Mouse (Mus musculus) MEL (cell line): ENCODE measurements around the gene Rgs9. TPM values are rescaled to one million over a fixed set of nuclear protein-coding genes. Genes with fewer than 3 reads are reported as not detected.
A peak's percentile ranks its signal among the peaks of the same experiment; 100 is the strongest.

Experiments used
- DNase-seq: peaks from one replicate; pipeline ENCODE4 v3.0.0; 2011; ENCODE audit warnings: low read depth, low spot score
- H3K27ac ChIP-seq: 2 replicates; pipeline ENCODE4 v1.5.1; 2012; ENCODE audit warnings: low read depth, mild to moderate bottlenecking, control low read depth, low read length, moderate library complexity; ENCODE audit not compliant: control insufficient read depth
- H3K27me3 ChIP-seq, 2 experiments: fragments of 150-350 bp in 1 of 2; sonication (generic) in 1 of 2; 2 replicates each; pipeline ENCODE4 v1.6.1; 2012; ENCODE audit warnings: low read length in 2 of 2, mild to moderate bottlenecking in 2 of 2, improper control_type of control experiment in 1 of 2, moderate library complexity in 1 of 2; ENCODE audit not compliant: insufficient read depth in 2 of 2, control insufficient read depth in 1 of 2
- H3K36me3 ChIP-seq, 2 experiments: 2 replicates each; pipeline ENCODE4 v1.6.1; 2012 to 2014; ENCODE audit warnings: low read length in 2 of 2, improper control_type of control experiment in 1 of 2, inconsistent platforms in 1 of 2, mild to moderate bottlenecking in 1 of 2; ENCODE audit not compliant: insufficient read depth in 2 of 2, control insufficient read depth in 1 of 2
- H3K4me1 ChIP-seq, 2 experiments: fragments of 150-350 bp in 1 of 2; sonication (generic) in 1 of 2; 2 replicates each; pipeline ENCODE4 v1.6.1; 2012; ENCODE audit warnings: low read length in 2 of 2, improper control_type of control experiment in 1 of 2, mild to moderate bottlenecking in 1 of 2; ENCODE audit not compliant: insufficient read depth in 2 of 2, control insufficient read depth in 1 of 2
- H3K4me3 ChIP-seq, 2 experiments: fragments of 150-350 bp in 1 of 2; sonication (generic) in 1 of 2; 2 replicates each; pipeline ENCODE4 v1.5.1; 2012; ENCODE audit warnings: low read depth in 2 of 2, low read length in 2 of 2, mild to moderate bottlenecking in 2 of 2, moderate library complexity in 2 of 2, control low read depth in 1 of 2, improper control_type of control experiment in 1 of 2; ENCODE audit not compliant: control insufficient read depth in 1 of 2, insufficient read depth in 1 of 2
- H3K79me2 ChIP-seq: 2 replicates; pipeline ENCODE4 v1.6.1; 2012; ENCODE audit warnings: mild to moderate bottlenecking, low read length, moderate library complexity; ENCODE audit not compliant: control insufficient read depth, poor library complexity, insufficient read depth
- H3K9ac ChIP-seq: 2 replicates; pipeline ENCODE4 v1.6.1; 2012; ENCODE audit warnings: low read depth, mild to moderate bottlenecking, control low read depth, low read length, moderate library complexity; ENCODE audit not compliant: control insufficient read depth, poor library complexity, severe bottlenecking
- H3K9me3 ChIP-seq: fragments of 150-350 bp; sonication (generic); replicated peaks from 2 replicates; pipeline ENCODE4 v1.6.1; 2012; ENCODE audit warnings: mild to moderate bottlenecking, low read length, improper control_type of control experiment, moderate library complexity; ENCODE audit not compliant: insufficient read depth
- BHLHE40 ChIP-seq: IDR thresholded peaks from 2 replicates; pipeline ENCODE4 v1.6.1; 2012; ENCODE audit warnings: low read depth, mild to moderate bottlenecking, inconsistent platforms, low read length, improper control_type of control experiment, borderline replicate concordance
- CHD1 ChIP-seq: IDR thresholded peaks from 2 replicates; pipeline ENCODE4 v1.6.1; 2012; ENCODE audit warnings: low read depth, mild to moderate bottlenecking, inconsistent platforms, low read length, improper control_type of control experiment
- CTCF ChIP-seq, 3 experiments: IDR thresholded peaks in 2 of 3; conservative IDR thresholded peaks in 1 of 3; 2 replicates each; pipeline ENCODE4 v1.5.1; 2011 to 2012; ENCODE audit warnings: low read length in 3 of 3, low read depth in 2 of 3, mild to moderate bottlenecking in 2 of 3, improper control_type of control experiment in 1 of 3, inconsistent platforms in 1 of 3, mixed read lengths in 1 of 3, moderate library complexity in 1 of 3; ENCODE audit not compliant: control insufficient read depth in 1 of 3, insufficient read depth in 1 of 3, poor library complexity in 1 of 3, severe bottlenecking in 1 of 3
- ELF1 ChIP-seq: IDR thresholded peaks from 2 replicates; pipeline ENCODE4 v1.6.1; 2014; ENCODE audit warnings: low read depth, mild to moderate bottlenecking, inconsistent platforms, low read length, improper control_type of control experiment, moderate library complexity
- EP300 ChIP-seq, 2 experiments: IDR thresholded peaks; 2 replicates each; pipeline ENCODE4 v1.6.1; 2011; ENCODE audit warnings: improper control_type of control experiment in 2 of 2, low read length in 2 of 2, low read depth in 1 of 2, mild to moderate bottlenecking in 1 of 2
- ETS1 ChIP-seq: IDR thresholded peaks from 2 replicates; pipeline ENCODE4 v1.6.1; 2012; ENCODE audit warnings: low read depth, mild to moderate bottlenecking, inconsistent platforms, low read length, improper control_type of control experiment, moderate library complexity
- HCFC1 ChIP-seq: IDR thresholded peaks from 2 replicates; pipeline ENCODE4 v1.6.1; 2012; ENCODE audit warnings: low read depth, mild to moderate bottlenecking, inconsistent platforms, low read length, improper control_type of control experiment, moderate library complexity
- JUND ChIP-seq: IDR thresholded peaks from 2 replicates; pipeline ENCODE4 v1.6.1; 2011; ENCODE audit warnings: low read depth, mild to moderate bottlenecking, improper control_type of control experiment, low read length
- MAX ChIP-seq: IDR thresholded peaks from 2 replicates; pipeline ENCODE4 v1.6.1; 2011; ENCODE audit warnings: low read length, improper control_type of control experiment
- MAZ ChIP-seq: IDR thresholded peaks from 2 replicates; pipeline ENCODE4 v1.6.1; 2012; ENCODE audit warnings: low read depth, mild to moderate bottlenecking, inconsistent platforms, low read length, improper control_type of control experiment
- MEF2A ChIP-seq: IDR thresholded peaks from 2 replicates; pipeline ENCODE4 v1.6.1; 2014; ENCODE audit warnings: low read depth, mild to moderate bottlenecking, inconsistent platforms, low read length, improper control_type of control experiment; ENCODE audit not compliant: poor library complexity, insufficient replicate concordance, severe bottlenecking; ENCODE audit errors: extremely low read depth
- MXI1 ChIP-seq: IDR thresholded peaks from 2 replicates; pipeline ENCODE4 v1.6.1; 2011; ENCODE audit warnings: mild to moderate bottlenecking, low read depth, low read length, improper control_type of control experiment
- MYB ChIP-seq: IDR thresholded peaks from 2 replicates; pipeline ENCODE4 v1.6.1; 2011; ENCODE audit warnings: mild to moderate bottlenecking, low read depth, low read length, improper control_type of control experiment
- POLR2A ChIP-seq, 2 experiments: IDR thresholded peaks; 2 replicates each; pipeline ENCODE4 v1.6.1; 2011 to 2012; ENCODE audit warnings: low read length in 2 of 2, mild to moderate bottlenecking in 2 of 2, control low read depth in 1 of 2, improper control_type of control experiment in 1 of 2, low read depth in 1 of 2, moderate library complexity in 1 of 2; ENCODE audit not compliant: control insufficient read depth in 1 of 2, insufficient read depth in 1 of 2, poor library complexity in 1 of 2
- RAD21 ChIP-seq: IDR thresholded peaks from 2 replicates; pipeline ENCODE4 v1.6.1; 2011; ENCODE audit warnings: mild to moderate bottlenecking, low read depth, low read length, improper control_type of control experiment
- RCOR1 ChIP-seq: IDR thresholded peaks from 2 replicates; pipeline ENCODE4 v1.6.1; 2012; ENCODE audit warnings: low read depth, mild to moderate bottlenecking, inconsistent platforms, low read length, improper control_type of control experiment
- TBP ChIP-seq: IDR thresholded peaks from 2 replicates; pipeline ENCODE4 v1.8.0; 2011; ENCODE audit warnings: low read depth, low read length, improper control_type of control experiment
- TCF12 ChIP-seq: IDR thresholded peaks from 2 replicates; pipeline ENCODE4 v1.6.1; 2014; ENCODE audit warnings: low read depth, mild to moderate bottlenecking, inconsistent platforms, low read length, improper control_type of control experiment, moderate library complexity
- USF1 ChIP-seq: IDR thresholded peaks from 2 replicates; pipeline ENCODE4 v1.6.1; 2014; ENCODE audit warnings: low read depth, mild to moderate bottlenecking, inconsistent platforms, low read length, improper control_type of control experiment, moderate library complexity
- USF2 ChIP-seq, 2 experiments: IDR thresholded peaks; 2 replicates each; pipeline ENCODE4 v1.6.1; 2011 to 2012; ENCODE audit warnings: improper control_type of control experiment in 2 of 2, low read length in 2 of 2, borderline replicate concordance in 1 of 2, inconsistent platforms in 1 of 2, low read depth in 1 of 2, mild to moderate bottlenecking in 1 of 2; ENCODE audit not compliant: insufficient read depth in 1 of 2
- ZC3H11A ChIP-seq: IDR thresholded peaks from 2 replicates; pipeline ENCODE4 v1.6.1; 2012; ENCODE audit warnings: low read depth, mild to moderate bottlenecking, inconsistent platforms, low read length, improper control_type of control experiment
- ZMIZ1 ChIP-seq: IDR thresholded peaks from 2 replicates; pipeline ENCODE4 v1.6.1; 2012; ENCODE audit warnings: low read depth, mild to moderate bottlenecking, inconsistent platforms, low read length, improper control_type of control experiment, moderate library complexity
- polyA plus RNA-seq, 2 experiments: library from polyadenylated mRNA; stranded (reverse) in 1 of 2; unstranded in 1 of 2; fragments of >175 nt in 1 of 2; fragments of >200 nt in 1 of 2; gene quantifications; 2 replicates each; pipeline versions ENCODE4 v1.2.1 to v1.2.4; 2012; ENCODE audit warnings: low replicate concordance in 2 of 2, low read depth in 1 of 2; ENCODE audit not compliant: insufficient read length in 2 of 2, insufficient read depth in 1 of 2, missing spikeins in 1 of 2
- total RNA-seq: library from RNA; depleted of rRNA; stranded (reverse); fragments of 300-350 nt; gene quantifications from 2 replicates; pipeline ENCODE4 v1.2.3, GENCODE M21; 2012

Gene Rgs9
- total and polyA plus RNA-seq, 3 experiments: not detected

DNA sequence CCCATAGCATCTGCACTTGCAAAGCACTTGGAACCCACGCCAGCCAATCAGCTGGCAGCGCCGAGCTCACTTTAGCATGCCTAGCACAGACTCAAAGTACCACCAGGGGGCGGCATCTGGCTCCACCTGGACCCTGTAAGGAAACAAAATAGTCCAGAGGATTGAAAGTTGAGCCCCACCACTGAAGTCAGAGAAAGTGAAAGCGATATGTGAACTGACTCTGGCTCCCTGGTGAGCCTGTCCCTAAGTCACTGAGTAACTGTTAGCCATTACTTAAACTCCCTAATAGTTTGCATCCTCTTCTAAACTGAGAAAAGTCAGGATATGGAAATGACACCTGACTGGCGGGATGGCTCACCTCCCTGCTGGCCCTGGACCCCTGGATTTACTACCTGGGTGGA lies 33.5 kb upstream of the Rgs9 start (continued):
- TF ChIP-seq RAD21: peak; percentile 97
- peak; percentile 59 for TF ChIP-seq HCFC1
- no peak for TF ChIP-seq ELF1
- TF ChIP-seq RCOR1: no peak
- no peak for TF ChIP-seq JUND
- no peak for TF ChIP-seq TBP
- TF ChIP-seq MEF2A: no peak
- no peak for TF ChIP-seq CHD1
- peak; percentile 94 for TF ChIP-seq MXI1
- peak; percentile 54 for TF ChIP-seq TCF12
- 0 out of 2 replicates have a peak, but pooled peaks have one; percentile 29 for TF ChIP-seq MAX
- no peak for TF ChIP-seq USF2 (IDR thresholded peaks at IDR 0.05; ENCODE audit: borderline replicate concordance in 1 of 2, insufficient read depth in 1 of 2, low read depth in 1 of 2, low read length in 2 of 2)
- TF ChIP-seq BHLHE40: 0 out of 2 replicates have a peak, but pooled peaks have one; percentile 39
- TF ChIP-seq ETS1: peak; percentile 78
- TF ChIP-seq CTCF (IDR thresholded peaks at IDR 0.05 in 2 of 3, conservative IDR thresholded peaks at IDR 0.05 in 1 of 3; ENCODE audit: control insufficient read depth in 1 of 3, insufficient read depth in 1 of 3, low read depth in 2 of 3, low read length in 3 of 3, poor library complexity in 1 of 3, severe bottlenecking in 1 of 3): peak; percentile 82 to 100 (median 94)

DNA sequence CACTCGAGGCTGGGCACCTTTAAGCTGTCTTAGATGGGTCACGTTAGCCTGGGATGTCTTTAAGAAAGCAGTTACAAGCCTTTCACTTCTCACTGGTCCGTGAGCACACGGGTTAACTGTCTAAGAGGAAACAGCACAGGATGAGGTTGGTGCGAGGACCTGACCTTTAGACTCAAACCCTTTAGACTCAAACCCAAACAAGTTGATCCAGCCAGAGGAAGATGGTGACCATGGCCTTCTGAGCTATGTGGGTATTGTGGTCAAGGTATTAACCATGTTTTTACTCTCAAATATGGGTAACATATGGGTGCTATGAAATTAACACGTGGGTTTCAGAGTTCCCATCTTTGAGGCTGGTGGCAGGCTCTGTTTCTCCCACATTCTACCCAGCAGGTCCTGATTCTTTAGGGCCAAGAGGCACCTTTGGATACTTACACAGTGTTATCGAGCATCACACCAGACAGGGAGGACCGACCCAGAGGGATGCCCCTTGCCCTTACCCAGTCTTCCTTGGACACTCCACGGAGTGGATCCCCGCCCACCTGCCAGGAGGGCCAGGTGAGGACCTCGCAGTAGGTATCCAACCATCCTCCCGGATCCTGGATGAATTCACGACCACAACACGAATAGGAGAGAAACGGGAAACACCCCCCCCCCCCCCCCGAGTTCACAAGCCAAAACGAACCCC lies 32.9 kb upstream of the Rgs9 start:
- no peak for DNase-seq
- Histone ChIP-seq H3K36me3 (peaks cover 0 to 15% of the 10 kb centered on the region in 2 experiments; a peak in 2 of 4 replicates), H3K4me1 (peaks cover 16 to 17% of the 10 kb centered on the region in 2 experiments), H3K4me3 (peak overlapping the region in 1 of 2 experiments; percentile 30; a peak in 1 of 4 replicates), H3K27me3 (no peaks in the 10 kb centered on the region), H3K79me2 (no peaks in the 10 kb centered on the region), H3K9ac (no peak overlapping the region), H3K9me3 (no peaks in the 10 kb centered on the region), H3K27ac (no peak overlapping the region)
- no peak for TF ChIP-seq MAX
- TF ChIP-seq HCFC1: no peak
- TF ChIP-seq RAD21: no peak
- TF ChIP-seq USF1: no peak

DNA sequence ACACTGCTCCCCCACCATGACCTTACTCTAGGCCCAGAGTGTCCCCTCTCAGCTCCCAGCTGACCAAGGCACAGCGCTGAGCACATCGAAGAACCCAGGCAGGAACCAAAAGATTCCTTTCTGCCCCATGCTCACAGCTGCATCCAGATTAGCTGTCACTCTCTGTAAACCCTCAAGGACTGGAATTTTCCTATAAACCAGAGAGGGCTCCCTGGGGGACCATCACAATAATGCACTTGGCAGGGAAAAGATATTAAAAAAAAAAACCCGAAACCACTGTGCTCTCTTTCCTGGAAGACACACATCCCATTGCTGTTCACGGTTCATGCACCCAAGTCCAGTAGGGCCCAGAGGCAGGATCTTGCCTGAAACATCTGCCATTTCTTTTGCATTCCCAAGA lies 31.4 kb upstream of the Rgs9 start:
- H3K4me1 ChIP-seq: peaks cover 7 to 15% of the 10 kb centered on the region in 2 experiments; a peak in 3 of 4 replicates

More for the DNA sequence above, 31.4 kb upstream of the Rgs9 start:
- TF ChIP-seq EP300 (IDR thresholded peaks at IDR 0.05; ENCODE audit: low read depth in 1 of 2, low read length in 2 of 2) (no peak), CHD1 (no peak), MAZ (no peak), ZMIZ1 (no peak), ZC3H11A (no peak), POLR2A (IDR thresholded peaks at IDR 0.05; ENCODE audit: control insufficient read depth in 1 of 2, insufficient read depth in 1 of 2, low read depth in 1 of 2, low read length in 2 of 2, poor library complexity in 1 of 2) (no peak), MYB (no peak), CTCF (IDR thresholded peaks at IDR 0.05 in 2 of 3, conservative IDR thresholded peaks at IDR 0.05 in 1 of 3; ENCODE audit: control insufficient read depth in 1 of 3, insufficient read depth in 1 of 3, low read depth in 2 of 3, low read length in 3 of 3, poor library complexity in 1 of 3, severe bottlenecking in 1 of 3) (no peak)
- Histone ChIP-seq H3K79me2 (no peaks in the 10 kb centered on the region), H3K27me3 (no peaks in the 10 kb centered on the region), H3K36me3 (peaks cover 0 to 9% of the 10 kb centered on the region in 2 experiments; a peak in 2 of 4 replicates), H3K4me3 (no peak overlapping the region), H3K9me3 (no peaks in the 10 kb centered on the region), H3K27ac (no peak overlapping the region), H3K9ac (no peak overlapping the region)
- DNase-seq: no peak
